Mouse (Mus musculus): Measurements from ENCODE around the gene Zfp993.
"Not testable (repeated sequence)": the region's sequence is repeated elsewhere in the genome, so short reads cannot be mapped to it uniquely, and the experiment has no call there.

Gene Zfp993

GRCm38 (mm10) chr4:146610774-146611400, at the start of gene Zfp993:
Gene Zfp993 (plus strand): TSS chr4:146610961.
- DNase-seq, result not testable (repeated sequence)

GRCm38 (mm10) chr4:146579905-146580873, 30.6 kb upstream of the Zfp993 start:
- DNase-seq, result not testable (repeated sequence)

GRCm38 (mm10) chr4:146603578-146604399, 7.0 kb upstream of the Zfp993 start:
- DNase-seq, result not testable (repeated sequence)

GRCm38 (mm10) chr4:146644367-146644766, 33.6 kb downstream of the Zfp993 start:
- not testable (repeated sequence) for DNase-seq

GRCm38 (mm10) chr4:146649641-146650040, 38.9 kb downstream of the Zfp993 start:
- not testable (repeated sequence) for DNase-seq

- DNase-seq, result not testable (repeated sequence)
Measured at GRCm38 (mm10) chr4:146650115-146650514, 39.4 kb downstream of the Zfp993 start.

GRCm38 (mm10) chr4:146650639-146651038, 39.9 kb downstream of the Zfp993 start:
- DNase-seq, result not testable (repeated sequence)
